Mouse (Mus musculus): ENCODE data around the gene Endov. TPM values are rescaled to one million over a fixed set of nuclear protein-coding genes. Genes with fewer than 3 reads are reported as not detected.
A peak's percentile ranks its signal among the peaks of the same experiment; 100 is the strongest.

Endov gene
- total RNA-seq, 2 experiments from 2014 or later = 35.8 to 35.9 TPM

DNA sequence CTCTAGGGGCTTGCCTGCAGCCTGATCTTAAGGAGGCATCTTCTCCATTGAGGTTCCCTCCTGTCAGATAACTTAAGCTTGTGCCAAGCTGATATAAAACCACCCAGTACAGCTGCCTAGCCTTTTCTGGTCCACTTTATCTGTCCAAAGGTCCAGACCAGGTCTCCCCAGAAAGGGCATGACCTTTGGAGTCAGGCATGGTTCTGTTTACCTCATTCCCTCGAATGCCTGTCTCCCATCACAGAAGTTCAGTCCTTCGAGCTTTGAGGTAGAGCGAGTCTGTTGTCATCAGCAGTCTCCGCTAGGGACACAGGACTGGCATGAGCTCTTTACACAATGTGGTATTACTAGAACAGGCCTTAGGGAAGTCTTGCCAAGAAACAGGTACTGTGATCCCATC lies 15.2 kb downstream of the Endov start:
- no peak for DNase-seq (ENCODE audit: low spot score in 2 of 2)
- H3K4me3 ChIP-seq = no peak overlapping the region
- H3K27ac ChIP-seq = peak overlapping the region; percentile 91
- peak; percentile 35 for TF ChIP-seq CTCF (conservative IDR thresholded peaks at IDR 0.05)

DNA sequence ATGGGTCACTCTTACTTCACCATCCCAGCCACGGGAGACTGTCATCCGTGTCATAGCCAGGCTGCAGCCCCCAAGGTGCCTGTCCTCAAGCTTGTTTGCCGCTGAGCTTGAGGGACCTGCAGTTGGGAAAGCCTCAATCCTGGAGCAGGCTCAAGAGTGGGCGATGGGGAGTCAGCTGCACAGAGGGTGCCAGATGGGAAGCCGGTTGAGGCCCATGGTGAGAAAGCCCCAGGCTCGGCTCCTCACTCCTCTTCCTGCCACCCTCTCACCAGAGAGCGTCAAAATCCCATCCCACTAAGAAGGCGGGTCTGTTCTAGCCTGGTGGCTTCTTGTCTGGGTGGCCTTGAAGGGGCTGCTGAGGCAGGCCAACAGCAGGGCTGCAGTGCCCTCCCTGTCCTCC lies 16.6 kb downstream of the Endov start:
- DNase-seq (ENCODE audit: low spot score in 2 of 2) = peak; percentile 80 to 81
- H3K27ac ChIP-seq = peak overlapping the region; percentile 91
- TF ChIP-seq CTCF (conservative IDR thresholded peaks at IDR 0.05) = no peak
- H3K4me3 ChIP-seq = no peak overlapping the region

DNA sequence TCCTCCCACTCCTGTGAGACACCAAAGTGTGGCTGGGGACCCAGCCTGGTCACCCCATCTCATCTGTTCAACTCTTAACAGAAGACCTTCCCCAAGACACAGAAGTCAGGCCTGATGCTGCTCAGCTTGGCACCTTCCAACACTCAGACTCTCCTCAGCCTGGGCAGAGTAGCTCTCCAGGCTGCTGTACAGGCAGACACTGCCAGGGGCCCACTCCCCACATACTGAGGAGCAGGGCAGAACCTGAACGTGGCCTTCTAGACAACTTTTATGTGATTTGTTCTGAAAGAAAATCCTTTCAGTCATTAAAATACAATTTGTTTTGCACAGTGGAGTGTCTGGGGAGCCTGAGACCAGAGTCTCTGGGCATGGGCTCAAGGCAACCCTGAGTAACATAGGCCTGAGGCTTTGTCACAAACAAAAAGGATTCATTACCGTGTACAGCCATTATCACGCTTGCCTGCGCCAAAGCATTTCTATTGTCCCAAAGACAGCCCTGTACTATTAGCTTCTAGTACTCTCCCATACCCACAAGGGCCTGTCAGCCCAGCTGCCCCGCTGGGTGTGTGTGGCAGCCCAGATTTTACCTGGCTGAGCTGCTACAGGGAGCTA lies 18.1 kb downstream of the Endov start:
- no peak for DNase-seq (ENCODE audit: low spot score in 2 of 2)
- no peak for TF ChIP-seq CTCF (conservative IDR thresholded peaks at IDR 0.05)
- Histone ChIP-seq H3K27ac (peak overlapping the region; percentile 91), H3K4me3 (no peak overlapping the region)

DNA sequence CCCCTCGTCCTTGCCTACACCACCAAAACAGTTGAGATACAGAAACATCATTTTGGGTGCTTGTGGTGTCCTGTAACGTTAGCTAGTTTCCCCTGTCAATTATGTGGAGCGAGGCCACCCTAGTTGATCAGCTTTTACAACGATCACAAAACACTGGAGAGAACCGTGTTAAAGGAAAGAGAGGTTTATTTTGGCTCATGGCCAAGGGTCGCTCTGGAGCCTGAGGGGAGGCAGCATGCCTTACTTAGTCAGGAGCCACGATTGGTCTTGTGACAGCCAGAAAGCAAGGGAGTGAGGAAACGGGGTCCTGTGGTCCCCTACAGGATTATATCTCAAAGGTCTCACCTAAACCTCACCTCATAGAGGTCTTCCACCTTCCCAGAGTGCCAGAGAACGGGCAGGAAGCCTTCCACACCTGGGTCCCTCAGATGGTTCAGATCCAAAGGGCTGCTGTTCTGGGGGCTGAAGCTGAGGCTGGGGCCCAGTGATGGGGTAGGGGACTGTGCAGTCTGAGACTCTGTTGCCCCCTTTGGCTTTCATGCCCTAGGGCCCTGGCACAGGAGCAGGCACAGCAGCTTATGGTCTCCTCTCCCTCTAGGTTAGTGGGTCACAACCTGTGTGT lies 22.0 kb downstream of the Endov start:
- peak overlapping the region; percentile 96 for H3K27ac ChIP-seq
- H3K4me3 ChIP-seq = no peak overlapping the region
- TF ChIP-seq CTCF (conservative IDR thresholded peaks at IDR 0.05) = no peak
- DNase-seq (ENCODE audit: low spot score in 2 of 2) = no peak

DNA sequence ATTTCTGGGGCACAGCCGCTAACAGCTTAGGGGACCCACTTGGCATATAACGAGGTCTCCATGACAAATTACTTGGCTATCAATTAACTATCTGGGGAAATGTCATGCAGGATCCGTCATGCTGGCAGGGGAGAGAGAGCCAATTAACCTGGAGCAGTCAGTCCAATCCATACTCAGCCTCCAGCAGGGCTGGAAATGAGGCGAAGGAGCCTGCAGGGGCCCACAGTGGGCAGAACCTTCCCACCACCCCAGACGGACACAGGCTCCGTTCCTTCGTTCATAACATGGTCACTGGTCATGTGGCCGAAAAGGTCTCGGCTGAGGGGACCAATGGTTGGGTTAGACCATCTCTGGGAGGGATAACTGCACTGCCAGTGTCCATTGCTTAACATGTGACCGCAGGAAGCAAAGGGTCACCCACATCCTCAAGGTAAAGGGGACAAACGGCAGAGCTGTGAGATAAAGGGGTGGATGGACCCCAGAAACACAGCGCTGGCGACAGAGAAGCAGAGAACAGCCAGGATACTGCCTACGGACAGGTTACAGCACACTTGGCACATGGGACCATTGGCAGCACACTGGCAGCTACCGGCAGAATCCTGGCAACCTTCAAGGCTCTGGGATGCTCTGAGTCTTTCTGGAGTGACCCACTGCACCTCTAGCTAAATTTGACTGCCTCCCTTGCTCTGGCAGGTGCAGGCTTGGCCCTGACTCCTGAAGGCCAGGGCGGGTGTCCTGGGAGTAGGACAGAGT lies 23.1 kb downstream of the Endov start:
- TF ChIP-seq CTCF (conservative IDR thresholded peaks at IDR 0.05) = no peak
- Histone ChIP-seq H3K27ac (peak overlapping the region; percentile 96), H3K4me3 (no peak overlapping the region)
- DNase-seq (ENCODE audit: low spot score in 2 of 2) = no peak

DNA sequence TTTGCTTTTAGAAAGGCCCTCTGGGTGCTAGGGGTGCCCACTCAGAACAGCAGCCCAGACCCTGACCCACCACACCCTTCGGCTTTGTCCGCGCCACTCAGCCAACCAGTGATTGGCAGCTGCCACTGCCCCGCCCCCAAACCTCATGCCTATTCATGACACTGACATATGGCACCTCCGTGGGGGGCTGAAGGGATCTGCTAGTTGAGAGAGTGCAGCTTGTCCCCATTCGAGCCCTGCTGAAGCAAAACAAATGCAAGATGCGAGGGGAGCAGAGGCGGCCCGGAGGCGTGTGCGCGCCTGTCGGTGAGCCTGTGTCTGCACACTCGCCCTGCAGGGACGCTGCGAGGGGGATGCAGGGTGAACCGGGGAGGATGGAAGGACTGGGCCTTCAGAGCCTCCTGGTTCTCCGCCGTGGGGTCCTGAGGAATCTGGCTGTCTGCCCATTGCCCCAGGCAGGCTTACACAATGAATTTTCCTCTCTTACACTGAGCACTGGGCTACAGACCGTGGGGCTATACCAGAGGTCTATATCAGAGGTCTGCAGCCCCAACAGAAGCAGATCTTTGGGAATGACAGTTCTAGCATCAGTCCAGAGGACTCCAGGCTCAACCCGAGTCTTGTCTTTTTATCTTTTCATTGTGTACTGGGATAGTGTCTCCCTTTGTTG lies 24.0 kb downstream of the Endov start:
- Histone ChIP-seq H3K4me3 (peak overlapping the region; percentile 15; the same call in 1 of the 2 replicates), H3K27ac (peak overlapping the region; percentile 96)
- TF ChIP-seq CTCF (conservative IDR thresholded peaks at IDR 0.05) = peak; percentile 74
- DNase-seq (ENCODE audit: low spot score in 2 of 2) = peak; percentile 82 to 87

DNA sequence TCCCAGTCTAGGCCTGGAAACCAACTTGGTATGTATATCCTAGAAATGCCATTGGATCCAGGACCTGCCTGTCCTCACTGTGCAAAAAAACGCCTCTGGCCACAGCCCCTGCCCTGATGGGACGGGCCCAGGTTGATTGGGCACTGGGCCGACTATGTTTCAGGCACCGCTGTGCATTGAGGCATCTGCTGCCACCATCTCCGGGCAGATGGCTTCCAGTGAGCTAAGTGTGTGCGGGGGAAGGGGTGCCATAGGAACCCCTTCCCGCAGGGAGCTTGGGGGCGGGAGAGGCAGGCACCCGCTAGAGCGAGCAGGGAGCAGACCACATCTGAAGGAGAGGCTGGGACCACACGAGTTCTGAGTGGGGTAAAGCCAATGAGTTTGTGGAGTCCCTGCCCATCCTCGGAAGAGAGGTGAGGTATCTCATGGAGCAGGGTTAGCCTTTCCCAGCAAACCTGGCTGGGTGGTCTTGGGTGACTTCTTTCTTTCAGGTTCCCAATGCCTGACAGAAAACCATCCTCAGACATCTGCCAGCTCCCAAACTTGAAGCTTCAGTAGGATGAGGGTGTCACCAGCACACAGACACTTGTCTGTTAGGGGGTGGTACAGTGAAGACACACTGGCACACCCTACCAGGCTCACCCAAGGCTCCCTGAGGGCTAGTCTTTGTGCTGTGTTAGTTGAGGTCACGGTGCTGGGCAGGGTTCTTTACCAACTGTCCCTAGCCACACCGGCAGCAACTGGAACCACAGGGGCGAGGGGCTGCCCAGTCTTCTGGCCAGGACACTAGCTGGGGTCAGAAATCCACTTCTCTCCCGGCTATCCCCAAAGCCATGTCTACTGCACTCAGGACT lies 24.9 kb downstream of the Endov start:
- H3K4me3 ChIP-seq = no peak overlapping the region; the same call in 1 of the 2 replicates
- H3K27ac ChIP-seq = peak overlapping the region; percentile 96
- TF ChIP-seq CTCF (conservative IDR thresholded peaks at IDR 0.05) = no peak
- peak; percentile 73 to 76 for DNase-seq (ENCODE audit: low spot score in 2 of 2)

DNA sequence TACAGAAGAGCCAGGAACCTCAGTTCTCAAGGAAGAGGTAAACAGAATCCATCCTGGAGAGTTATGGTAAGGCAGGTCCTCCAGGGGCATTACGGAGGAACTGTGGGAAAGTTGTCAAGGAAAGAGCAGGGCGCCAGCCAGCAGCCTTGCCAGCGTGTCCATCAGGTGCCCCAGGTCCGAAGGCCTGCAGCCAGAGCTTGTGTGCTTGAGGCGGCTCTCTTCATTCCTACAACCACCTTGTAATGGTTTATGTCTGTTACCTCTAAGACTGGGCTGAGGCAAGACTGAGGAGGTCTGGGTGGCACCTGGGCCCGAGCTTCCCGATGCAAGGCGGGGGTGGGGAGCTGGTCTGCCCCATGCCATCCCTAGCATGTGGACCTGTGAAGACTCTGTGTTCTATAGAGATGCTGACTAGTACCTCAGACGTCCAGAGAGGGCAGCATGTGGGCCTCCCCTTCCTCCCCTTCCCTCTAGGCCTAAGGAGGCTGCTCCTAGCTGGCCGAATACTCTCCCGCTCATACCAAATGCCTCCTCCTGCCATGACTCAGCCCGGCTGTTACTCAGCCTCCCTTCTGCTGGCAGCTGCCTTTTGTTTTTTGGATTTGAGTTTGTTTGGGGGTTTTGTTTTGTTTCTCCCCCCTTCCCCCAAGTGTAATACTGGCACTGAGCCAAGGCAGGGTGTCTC lies 25.7 kb downstream of the Endov start:
- peak; percentile 38 for TF ChIP-seq CTCF (conservative IDR thresholded peaks at IDR 0.05)
- peak; percentile 55 to 56 for DNase-seq (ENCODE audit: low spot score in 2 of 2)
- H3K27ac ChIP-seq = peak overlapping the region; percentile 96
- H3K4me3 ChIP-seq = no peak overlapping the region

DNA sequence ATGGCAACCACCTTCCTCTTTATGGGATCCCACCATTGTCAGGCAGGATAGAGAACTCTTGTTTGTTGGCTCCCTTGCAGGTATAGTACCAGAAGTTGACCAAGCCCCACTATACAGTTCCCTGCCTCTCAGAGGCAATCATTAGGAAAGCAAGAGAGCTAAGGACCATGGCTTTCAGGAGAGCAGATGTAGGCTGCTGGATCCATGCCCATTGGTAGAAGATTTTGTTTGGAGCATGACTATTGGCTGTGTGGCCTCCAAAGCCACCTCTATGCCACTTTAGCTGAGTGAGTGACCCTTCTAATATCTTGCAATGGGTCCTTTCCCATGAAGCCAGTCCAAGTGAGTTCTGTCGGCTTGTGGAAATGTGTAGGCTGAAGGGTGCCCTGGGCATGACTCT lies 28.2 kb downstream of the Endov start:
- Histone ChIP-seq H3K27ac (peak overlapping the region; percentile 88), H3K4me3 (no peak overlapping the region)
- no peak for TF ChIP-seq CTCF (conservative IDR thresholded peaks at IDR 0.05)
- DNase-seq (ENCODE audit: low spot score in 2 of 2) = no peak

DNA sequence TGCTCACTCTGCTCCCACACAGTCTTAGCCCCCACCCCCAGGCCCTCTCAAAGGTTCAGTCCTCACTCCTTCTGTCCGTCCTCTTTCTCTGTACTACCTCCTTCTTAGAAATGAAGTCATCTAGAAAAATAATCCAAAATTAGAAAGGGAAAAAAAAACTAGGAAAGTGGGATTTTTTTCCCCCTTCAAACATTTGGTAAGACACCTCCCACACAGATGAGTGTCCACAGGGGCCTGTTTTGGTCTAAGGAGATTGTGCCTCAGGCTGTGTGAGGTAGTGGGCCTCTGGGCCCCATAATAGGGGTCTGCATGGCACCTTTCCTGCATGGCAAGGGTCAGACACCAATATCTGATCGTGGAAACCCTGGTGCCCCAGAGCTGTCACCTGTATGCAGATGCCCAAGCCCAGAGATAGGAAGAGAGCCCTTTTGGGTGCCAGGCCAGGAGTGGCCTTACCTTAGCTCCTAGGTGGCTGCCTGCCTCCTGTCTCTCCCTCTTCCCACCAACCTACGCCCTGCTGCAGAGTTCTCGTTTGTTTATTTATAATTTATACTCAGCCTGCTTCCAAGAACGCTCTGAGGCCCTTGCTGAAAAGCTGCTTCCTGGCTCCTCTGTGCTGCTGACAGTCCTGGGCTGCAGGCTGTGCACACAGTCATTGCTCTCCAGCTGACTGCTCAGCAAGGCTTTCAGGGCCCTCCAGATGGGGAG lies 29.0 kb downstream of the Endov start:
- DNase-seq (ENCODE audit: low spot score in 2 of 2) = no peak
- no peak for TF ChIP-seq CTCF (conservative IDR thresholded peaks at IDR 0.05)
- Histone ChIP-seq H3K4me3 (no peak overlapping the region), H3K27ac (peak overlapping the region; percentile 88)

DNA sequence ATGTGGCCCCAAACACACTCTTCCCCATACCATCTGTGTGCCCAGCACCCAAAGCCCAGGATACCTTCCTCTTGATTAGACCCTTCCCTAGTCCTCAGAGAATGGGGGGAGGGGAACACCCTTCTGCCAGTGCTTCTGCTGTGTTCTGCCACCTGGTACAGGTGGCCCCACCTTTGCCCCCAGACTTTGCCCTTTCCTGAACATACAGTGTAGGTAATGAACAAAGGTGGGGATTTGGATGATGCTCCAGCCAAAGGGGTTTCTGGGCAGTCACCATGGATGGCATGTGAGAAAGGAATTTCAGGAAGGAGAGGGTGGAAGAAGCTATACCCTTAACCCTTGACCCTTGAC lies 29.5 kb downstream of the Endov start:
- peak overlapping the region; percentile 88 for H3K27ac ChIP-seq
- no peak for DNase-seq (ENCODE audit: low spot score in 2 of 2)
- no peak overlapping the region for H3K4me3 ChIP-seq
- no peak for TF ChIP-seq CTCF (conservative IDR thresholded peaks at IDR 0.05)
